Mouse (Mus musculus) megakaryocyte-erythroid progenitor cell, adult 5-6 weeks (primary cell): ENCODE results near the gene Zfr. TPM values are rescaled to one million over a fixed set of nuclear protein-coding genes. Genes with fewer than 3 reads are reported as not detected.

Experiments
- ATAC-seq: replicated peaks from 2 replicates; pipeline ENCODE4 v1.8.0; 2016; ENCODE audit warnings: mild to moderate bottlenecking, inconsistent platforms; ENCODE audit not compliant: severe bottlenecking, poor library complexity, low FRiP score, low TSS enrichment
- total RNA-seq, 2 experiments: library from RNA; stranded (forward) in 1 of 2; stranded (reverse) in 1 of 2; fragments of 200-1000, 215-1000 nt in 1 of 2; fragments of >200 nt in 1 of 2; fragmentation: Nextera tagmentation in 1 of 2; gene quantifications; 2 replicates each; pipeline ENCODE4 v1.2.3; 2014 to 2017

The Zfr gene
- total RNA-seq (2014; fragmentation: Nextera tagmentation) (100 and 123 TPM in 2 replicates), total RNA-seq (2017) (61.9 and 71.9 TPM in 2 replicates)

- peak; percentile 81 for ATAC-seq
These were observed at the start of gene Zfr for GRCm38 (mm10) chr15:12117242-12118092. Zfr (plus strand) TSS chr15:12117831.

GRCm38 (mm10) chr15:12067971-12068370 is 49.7 kb upstream of the Zfr start:
- ATAC-seq = no peak

GRCm38 (mm10) chr15:12068395-12069218 is 49.0 kb upstream of the Zfr start:
- ATAC-seq = no peak

- no peak for ATAC-seq
These were observed 44.8 kb upstream of the Zfr start for GRCm38 (mm10) chr15:12072709-12073336.

GRCm38 (mm10) chr15:12074426-12074825 is 43.2 kb upstream of the Zfr start:
- no peak for ATAC-seq

GRCm38 (mm10) chr15:12082344-12082743 is 35.3 kb upstream of the Zfr start:
- no peak for ATAC-seq

- no peak for ATAC-seq
These were observed 33.5 kb upstream of the Zfr start for GRCm38 (mm10) chr15:12084164-12084563.

- peak; percentile 76 for ATAC-seq
These were observed 32.8 kb upstream of the Zfr start for GRCm38 (mm10) chr15:12084859-12085258.

- no peak for ATAC-seq
These were observed 30.0 kb upstream of the Zfr start for GRCm38 (mm10) chr15:12087634-12088033.

GRCm38 (mm10) chr15:12088091-12088490 is 29.5 kb upstream of the Zfr start:
- ATAC-seq = no peak

GRCm38 (mm10) chr15:12090087-12090486 is 27.5 kb upstream of the Zfr start:
- no peak for ATAC-seq

- ATAC-seq = no peak
These were observed 26.5 kb upstream of the Zfr start for GRCm38 (mm10) chr15:12090981-12091669.

- ATAC-seq = peak; percentile 84
These were observed 25.7 kb upstream of the Zfr start for GRCm38 (mm10) chr15:12091781-12092458.

- ATAC-seq = no peak
These were observed 24.3 kb upstream of the Zfr start for GRCm38 (mm10) chr15:12093026-12093960.

GRCm38 (mm10) chr15:12093961-12094566 is 23.6 kb upstream of the Zfr start:
- ATAC-seq = no peak

- ATAC-seq = no peak
These were observed 21.2 kb upstream of the Zfr start for GRCm38 (mm10) chr15:12096447-12096846.

- no peak for ATAC-seq
These were observed 20.3 kb upstream of the Zfr start for GRCm38 (mm10) chr15:12097344-12097743.
